Mouse (Mus musculus) thymus, postnatal 10 days (tissue): ENCODE measurements around the gene Camkmt.

Experiments used
- DNase-seq, 2 experiments: peaks; one replicate each; pipeline ENCODE4 v3.0.0; 2021; ENCODE audit warnings: low spot score in 2 of 2

Camkmt gene

GRCm38 (mm10) chr17:85089621-85090020 lies 731 bp upstream of the Camkmt start:
- DNase-seq: peak in 1 of 2 experiments; percentile 9

- no peak for DNase-seq
Measured at GRCm38 (mm10) chr17:85091762-85092161, 1.4 kb downstream of the Camkmt start.

GRCm38 (mm10) chr17:85096396-85096795 lies 6.0 kb downstream of the Camkmt start:
- DNase-seq: no peak

DNA sequence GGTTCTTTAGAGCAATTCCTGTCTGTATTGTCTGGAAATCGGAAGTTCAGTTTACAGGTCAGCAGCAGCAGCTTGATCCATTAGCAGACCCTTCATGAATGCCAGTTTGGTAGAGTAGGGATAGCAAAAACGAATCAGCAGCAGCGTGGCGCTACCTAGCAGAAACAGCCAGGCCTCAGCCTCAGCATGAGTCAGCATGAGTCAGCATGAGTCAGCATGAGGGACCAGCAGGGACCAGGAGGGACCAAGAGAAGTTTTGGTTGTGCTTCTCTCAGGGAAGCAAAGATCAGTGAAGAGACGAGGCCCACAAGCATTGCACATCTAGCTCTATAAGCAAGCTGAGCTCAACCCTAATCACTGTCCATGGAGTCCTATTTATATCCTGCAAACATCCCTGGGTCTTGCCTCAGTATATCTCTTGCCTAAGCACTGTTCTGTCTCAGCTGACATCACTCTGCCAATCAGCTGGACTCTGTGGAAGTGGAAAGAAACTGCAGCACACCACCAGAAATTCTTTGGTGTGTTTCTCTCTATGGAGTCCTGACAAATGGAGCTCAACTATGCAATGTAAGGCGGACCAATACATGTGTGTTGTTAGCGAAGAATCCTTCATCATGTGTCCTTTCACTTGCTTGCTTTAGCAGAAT lies 8.4 kb downstream of the Camkmt start:
- DNase-seq: no peak

DNA sequence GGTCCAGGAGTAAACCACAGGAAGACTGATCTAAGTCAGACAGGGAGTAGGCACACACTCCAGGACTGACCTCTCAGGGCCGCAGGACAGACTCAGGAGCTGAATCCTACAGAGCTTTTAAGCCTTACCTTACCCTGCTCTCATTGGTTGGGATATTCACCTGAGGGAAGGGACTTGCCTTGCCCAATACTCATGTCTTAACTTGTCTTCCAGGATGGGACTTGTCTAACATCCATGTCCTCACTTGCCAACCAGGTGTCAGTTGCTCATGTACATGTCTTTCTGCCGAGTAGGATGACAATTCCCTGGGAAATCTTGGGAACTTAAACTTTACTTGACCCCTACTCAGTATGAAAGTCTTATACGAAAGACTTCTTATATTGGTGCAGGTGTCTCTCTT lies 9.9 kb downstream of the Camkmt start:
- DNase-seq: no peak

DNA sequence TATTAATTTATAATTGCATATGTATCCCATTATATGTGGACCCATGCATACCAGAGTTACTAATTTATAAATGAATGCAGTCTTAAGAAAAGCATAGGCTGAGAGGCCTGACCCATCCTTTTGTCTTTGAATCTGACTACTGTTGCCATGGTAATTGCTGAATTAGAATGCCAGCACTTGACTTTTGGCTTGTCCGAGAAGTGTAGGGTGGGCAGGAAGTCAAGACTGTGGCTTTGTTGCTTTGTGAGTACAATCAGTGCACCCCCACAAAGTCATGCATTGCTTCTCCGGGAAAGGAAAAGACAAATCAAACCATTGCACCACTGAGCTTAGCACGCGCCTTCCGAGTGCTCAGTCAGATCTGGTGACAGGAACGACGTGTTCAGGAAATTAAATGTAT lies 11.4 kb downstream of the Camkmt start:
- no peak for DNase-seq

GRCm38 (mm10) chr17:85103310-85103709 lies 13.0 kb downstream of the Camkmt start:
- DNase-seq: no peak

GRCm38 (mm10) chr17:85110640-85111039 lies 20.3 kb downstream of the Camkmt start:
- DNase-seq: no peak

DNA sequence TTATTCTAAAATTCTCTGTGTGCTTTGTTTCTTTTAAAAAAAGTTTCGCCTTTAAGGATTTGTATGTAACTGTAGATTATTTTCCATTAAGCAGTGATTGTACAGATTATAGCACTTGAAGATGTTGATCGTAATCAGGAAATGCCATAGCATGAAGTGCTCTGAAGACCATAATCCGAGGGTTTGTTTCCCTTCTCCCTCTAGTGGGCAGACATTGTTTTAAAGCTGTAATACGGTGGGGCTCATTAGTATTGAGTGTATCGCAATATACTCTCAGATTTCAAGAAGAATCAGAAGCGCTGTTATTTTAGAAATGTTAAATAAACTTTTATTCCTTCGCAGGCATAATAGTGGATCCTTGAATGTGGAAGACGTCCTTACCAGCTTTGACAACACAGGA lies 23.1 kb downstream of the Camkmt start:
- no peak for DNase-seq

DNA sequence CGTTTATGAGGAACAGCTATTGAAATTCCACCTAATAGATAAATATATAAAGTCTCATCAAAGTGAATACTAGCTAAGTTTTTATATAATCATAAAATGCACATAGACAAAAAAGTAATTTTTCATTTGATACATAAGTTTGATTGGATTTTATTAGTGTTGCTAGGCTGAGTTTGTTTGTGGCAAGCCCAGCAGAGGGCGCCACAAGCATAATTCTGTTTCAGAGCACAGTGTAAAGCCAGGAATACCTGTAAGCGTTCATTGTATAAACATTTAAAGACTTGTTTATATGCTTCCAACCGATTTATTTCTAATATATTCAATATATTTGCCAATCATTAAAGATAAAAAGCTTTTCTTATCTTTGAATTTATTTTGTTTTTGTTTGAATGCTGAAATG lies 26.3 kb downstream of the Camkmt start:
- DNase-seq: peak in 1 of 2 experiments; percentile 48

DNA sequence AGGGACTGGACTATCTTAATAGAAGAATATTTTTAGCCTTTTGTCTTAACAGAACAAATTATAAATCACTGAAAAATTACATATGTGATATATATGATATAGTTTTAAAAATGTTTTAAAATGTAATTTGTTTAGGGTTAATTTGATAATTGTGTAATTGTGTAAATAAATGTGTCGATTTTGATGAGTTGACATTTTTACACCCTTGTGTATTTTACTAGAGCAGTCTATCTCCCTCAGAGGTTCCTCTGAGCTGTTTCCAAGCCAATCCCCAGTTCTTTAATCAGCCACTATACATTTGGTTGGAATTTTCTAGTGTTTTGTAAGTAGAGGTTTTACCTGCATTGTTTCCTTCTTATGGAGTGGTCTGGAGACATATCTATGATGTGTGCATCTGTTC lies 48.0 kb downstream of the Camkmt start:
- no peak for DNase-seq

DNA sequence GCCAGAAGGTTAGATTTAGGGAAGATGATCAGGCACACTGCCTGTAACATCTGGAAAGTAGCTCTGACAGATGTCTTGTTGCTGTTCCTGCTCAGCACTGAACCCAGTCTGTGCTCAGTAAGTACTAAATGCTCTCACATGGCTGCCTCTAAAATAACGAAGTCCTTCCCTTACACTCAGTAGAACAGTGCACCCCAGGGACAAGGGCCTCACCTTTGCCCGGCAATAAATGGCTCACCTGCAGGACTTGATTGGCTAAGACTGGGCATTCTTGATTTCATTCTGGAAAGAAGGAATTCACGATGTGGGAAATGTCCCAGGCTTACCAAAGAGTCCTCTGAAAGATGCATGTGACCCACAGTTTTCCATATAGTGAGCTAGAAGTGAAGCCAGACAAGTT lies 51.3 kb downstream of the Camkmt start:
- no peak for DNase-seq

GRCm38 (mm10) chr17:85142495-85143111 lies 52.3 kb downstream of the Camkmt start:
- DNase-seq: no peak

DNA sequence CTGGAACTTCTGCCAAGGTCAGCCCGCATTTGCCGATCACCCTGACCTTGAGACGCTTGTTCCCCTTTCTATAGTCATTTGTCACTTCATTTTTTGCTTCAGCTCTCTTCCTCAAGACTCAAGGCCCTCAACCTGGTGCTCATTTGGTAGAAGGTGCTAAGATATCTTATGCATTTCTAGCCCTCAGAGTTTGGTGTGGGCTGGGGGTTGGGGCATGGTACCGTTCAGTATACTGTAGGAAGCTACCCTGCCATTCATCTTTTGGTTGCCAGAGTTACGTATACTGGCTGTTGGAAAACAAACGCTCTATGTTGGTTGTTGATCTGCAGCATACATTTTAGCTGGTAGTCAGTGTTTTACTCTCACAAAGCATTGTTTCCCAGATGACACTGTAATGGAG lies 53.8 kb downstream of the Camkmt start:
- DNase-seq: no peak

DNA sequence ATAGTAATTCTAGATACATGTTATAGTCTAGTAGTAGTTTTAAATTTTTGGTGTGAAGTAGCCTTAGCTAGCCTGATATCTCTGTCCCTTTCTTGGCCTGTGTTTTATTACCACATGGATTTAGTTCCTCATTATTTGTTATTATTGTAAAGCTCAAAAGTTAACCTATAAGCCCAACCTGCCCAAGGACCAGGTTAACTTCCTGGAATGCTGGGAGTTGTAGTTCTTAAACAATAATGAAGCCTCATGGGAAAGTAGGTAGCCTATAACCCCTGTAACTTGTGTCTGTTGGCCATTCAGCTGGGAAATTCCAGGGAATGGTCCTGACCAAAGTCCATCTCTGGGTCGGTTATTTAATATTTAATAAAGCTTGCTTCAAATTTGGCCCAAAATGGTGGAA lies 58.0 kb downstream of the Camkmt start:
- DNase-seq: no peak

DNA sequence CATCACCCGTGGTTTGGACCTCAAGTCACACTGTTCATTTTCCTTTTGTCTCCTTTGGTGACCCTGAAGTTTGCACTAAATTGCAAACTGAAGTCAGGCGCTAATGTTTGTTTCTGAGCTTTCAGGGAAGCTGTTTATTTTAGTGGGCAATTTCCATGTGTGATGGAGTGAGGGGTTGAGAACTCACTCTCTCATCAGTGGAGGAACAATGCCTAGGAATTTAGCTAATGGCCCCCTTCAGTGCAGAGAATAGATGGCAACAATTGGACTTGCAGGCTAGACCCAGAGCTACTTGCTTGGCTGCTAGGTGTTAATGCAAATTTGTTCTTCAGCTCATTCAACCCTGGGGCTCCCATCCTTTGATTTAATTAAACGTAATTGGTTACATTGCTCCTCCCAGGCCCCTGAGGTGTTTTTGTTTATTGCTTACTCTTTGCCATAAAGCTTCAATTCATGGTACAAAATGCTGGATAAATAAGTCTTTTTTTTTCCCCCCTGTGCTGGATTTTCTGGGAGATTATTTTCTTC lies 58.9 kb downstream of the Camkmt start:
- no peak for DNase-seq

GRCm38 (mm10) chr17:85151264-85151663 lies 60.9 kb downstream of the Camkmt start:
- DNase-seq: no peak

- DNase-seq: no peak
Measured at GRCm38 (mm10) chr17:85158202-85158601, 67.8 kb downstream of the Camkmt start.

DNA sequence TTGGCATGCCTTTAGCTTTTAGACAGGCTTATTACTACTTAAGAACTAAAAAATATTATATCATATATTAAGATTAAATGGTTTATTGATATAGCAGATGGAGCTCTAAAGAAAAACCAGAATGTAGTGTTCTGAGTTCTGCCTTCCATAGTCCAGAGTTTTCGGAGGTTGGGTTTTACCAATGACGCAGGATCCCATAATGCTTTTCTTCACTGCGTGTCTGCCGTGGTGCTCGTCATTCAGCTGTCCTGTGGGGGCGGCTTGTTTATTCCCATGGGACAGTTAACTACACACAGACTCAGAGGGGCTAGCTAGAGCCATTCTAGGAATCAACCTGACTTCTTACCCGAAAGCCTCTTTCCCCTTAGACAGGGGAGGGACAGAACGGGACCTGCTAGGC lies 69.2 kb downstream of the Camkmt start:
- no peak for DNase-seq

DNA sequence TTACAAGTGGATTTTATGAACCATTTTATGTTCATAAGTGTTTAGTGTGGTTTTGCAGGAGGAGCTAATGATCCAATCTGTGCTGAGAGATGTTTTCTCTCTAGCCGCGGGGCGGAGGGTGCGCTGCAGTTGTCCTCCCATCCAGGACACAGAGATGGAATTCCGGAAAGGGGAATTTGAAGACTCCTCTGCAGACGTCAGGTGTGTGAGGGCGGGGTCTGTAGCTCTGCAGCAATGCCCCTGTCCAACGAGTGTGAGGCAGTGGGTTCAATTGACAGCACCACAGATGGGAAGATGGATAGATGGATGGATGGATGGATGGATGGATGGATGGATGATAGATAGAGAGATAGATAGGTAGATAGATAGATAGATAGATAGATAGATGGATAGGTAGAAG lies 70.4 kb downstream of the Camkmt start:
- no peak for DNase-seq

DNA sequence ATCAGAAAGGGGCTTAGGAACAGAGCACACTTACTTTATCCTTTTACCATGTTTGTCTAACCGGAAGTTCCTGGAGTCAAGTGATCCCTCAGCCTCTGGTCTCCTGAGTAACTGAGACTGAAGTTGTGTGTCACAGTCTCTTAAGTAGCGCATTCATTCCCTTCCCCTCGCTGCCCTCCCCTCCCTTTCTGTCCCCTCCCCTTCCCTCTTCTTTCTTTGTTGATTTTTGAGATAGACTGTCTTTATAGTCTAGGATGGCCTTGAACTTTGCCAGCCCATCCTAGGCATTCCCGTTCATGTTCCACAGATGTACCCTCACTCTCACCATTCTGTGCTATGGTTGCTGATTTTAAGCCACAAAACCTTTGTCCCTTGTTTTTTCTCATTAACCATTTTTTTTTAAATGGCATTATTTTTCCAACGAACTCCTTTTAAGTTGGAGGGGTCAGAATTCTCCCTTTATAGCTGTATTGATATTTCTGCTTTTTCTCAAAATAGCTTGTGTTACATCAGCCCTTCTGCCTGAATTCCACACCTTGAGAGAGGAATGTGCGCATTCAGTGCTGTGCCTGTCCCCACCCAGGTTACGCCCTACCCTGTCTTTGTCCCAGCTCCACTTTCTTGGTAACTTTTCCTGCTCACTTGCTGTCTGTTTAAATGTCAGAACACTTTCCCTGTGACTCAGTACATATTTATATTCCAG lies 72.4 kb downstream of the Camkmt start:
- no peak for DNase-seq

- no peak for DNase-seq
Measured at GRCm38 (mm10) chr17:85163272-85163610, 72.9 kb downstream of the Camkmt start.

DNA sequence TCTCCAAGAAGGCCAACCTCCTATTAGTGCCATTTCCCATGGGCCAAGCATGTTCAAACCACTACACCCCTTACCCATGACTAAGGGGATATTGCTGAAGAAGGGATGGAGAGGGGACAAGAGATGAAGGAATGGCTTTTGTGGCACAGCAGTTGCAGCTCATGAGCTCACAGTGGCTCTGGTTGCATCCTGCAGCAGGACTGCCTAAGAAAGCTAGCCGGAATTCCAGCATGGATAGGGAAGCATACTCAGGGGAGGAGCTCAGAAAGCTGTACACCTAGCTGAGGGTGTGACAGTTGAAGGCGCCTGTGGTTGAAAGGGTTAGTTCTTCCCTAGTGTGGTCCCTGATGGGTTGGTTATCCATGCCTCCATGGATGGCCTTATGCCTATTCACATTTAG lies 78.4 kb downstream of the Camkmt start:
- no peak for DNase-seq
